Mouse (Mus musculus) heart, adult 2 months (tissue): Measurements from ENCODE around the gene Hacd1.

Experiments used
- EP300 ChIP-seq: fragments of 200-500 bp; IDR thresholded peaks from 2 replicates; pipeline ENCODE4 v1.6.1; 2011; ENCODE audit warnings: low read depth, low read length, control low read depth; ENCODE audit not compliant: insufficient read depth
- POLR2A ChIP-seq: fragments of 200-500 bp; IDR thresholded peaks from 2 replicates; pipeline ENCODE4 v1.6.1; 2011; ENCODE audit warnings: mild to moderate bottlenecking, low read depth, low read length, control low read depth; ENCODE audit not compliant: insufficient read depth

GRCm38 (mm10) chr2:14019228-14019627, 36.7 kb downstream of the Hacd1 start:
- TF ChIP-seq POLR2A (no peak), EP300 (no peak)
